Mouse (Mus musculus) mature B cell (primary cell): ENCODE data around the gene 9030025P20Rik.
"Not testable (repeated sequence)": the region's sequence is repeated elsewhere in the genome, so short reads cannot be mapped to it uniquely, and the experiment has no call there.

Experiments
- in situ Hi-C: fragments of 300-500 bp; cut with MboI; formaldehyde crosslinking; loops from 2 replicates; pipeline ENCODE4 v1.14.3; 2019

9030025P20Rik gene

DNA sequence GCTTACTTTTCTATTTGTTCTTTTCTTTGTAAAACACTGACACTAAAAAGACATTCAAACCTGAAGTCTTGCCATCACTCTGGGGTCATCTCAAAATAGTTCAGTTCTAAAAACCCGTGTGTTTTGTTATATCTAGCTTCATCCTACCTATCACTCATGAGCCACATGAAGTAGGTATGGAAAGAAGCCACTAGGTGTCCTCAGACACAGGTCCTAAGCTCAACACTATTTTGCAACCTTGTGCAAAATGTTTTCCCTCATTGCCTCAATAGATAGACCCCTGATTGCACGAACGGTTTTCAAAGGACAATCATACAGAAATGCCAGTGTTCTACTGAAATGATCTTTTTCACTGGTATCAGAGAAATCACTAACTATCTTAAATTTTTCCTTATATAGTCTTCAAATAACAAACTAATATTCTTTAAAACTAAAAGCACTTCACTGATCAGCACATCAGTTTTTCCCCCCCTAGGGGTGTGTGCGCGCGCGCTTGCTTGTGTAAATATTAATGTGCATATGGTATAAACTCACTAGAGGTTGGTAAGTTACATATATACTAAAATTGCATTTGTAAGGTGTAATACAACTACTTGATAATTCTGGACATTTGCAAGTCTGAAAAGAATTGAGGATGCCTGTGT is 428 bp upstream of the 9030025P20Rik start:
- in situ Hi-C loops, result not testable (repeated sequence)

DNA sequence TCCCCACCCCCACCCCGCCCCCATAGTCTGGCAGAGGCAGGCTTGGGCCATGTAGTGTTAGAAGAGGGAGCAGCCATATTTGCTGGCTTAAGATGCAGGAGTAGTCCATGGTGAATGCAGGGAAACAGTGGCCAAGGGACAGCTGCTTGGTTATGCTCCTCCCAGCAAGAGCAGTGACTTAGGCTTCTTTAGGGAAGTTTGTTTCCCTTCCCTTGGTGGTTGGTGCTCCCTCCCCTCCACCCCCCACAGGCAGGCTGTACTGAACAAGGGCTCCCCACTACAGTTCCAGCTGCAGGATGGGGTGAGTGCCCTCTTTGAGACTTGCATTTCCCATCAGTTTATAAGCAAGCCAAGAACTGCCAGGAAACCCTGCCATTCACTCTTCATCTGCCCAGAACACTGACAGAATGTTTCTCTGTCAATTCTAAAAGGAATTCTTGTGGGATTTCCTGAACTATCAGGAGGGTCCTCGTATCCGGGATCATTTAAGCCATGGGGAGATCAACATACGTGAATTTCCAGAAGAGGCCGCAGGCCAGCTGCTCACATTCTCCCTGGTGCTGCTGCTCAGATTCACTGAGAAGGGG is 11.9 kb downstream of the 9030025P20Rik start:
- in situ Hi-C loops, result not testable (repeated sequence)

DNA sequence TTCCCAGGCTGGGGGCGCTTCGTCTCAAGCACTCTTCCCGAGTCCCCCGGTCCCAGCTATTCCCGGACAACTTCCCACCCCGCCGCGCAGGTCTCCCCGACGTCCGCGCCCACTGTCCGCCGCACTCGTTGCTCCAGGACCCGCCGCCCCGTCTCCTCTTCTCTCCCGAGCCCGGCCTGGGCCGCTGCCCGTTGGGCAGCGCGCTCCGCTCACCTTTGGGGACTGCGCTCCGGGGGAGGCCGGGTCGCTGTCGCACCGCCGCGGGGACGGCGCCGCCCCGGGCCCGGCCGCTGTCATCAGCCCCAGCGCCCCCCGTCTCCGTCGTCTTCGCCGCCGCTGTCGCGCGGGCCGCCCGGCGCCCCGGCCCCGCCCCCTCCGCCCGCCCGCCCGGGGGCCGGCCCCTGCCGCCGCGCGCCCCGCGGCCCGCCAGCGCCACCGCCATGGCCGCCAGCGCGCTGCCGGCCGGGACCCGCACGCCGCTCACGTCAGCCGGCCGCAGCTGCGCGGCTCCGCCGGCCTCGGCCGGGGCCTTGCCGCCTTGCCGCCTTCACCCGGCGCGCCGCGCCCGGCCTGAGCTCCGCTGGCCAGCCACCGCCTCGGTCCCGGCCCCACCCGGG is 14.4 kb downstream of the 9030025P20Rik start:
- in situ Hi-C loops, result not testable (repeated sequence)

DNA sequence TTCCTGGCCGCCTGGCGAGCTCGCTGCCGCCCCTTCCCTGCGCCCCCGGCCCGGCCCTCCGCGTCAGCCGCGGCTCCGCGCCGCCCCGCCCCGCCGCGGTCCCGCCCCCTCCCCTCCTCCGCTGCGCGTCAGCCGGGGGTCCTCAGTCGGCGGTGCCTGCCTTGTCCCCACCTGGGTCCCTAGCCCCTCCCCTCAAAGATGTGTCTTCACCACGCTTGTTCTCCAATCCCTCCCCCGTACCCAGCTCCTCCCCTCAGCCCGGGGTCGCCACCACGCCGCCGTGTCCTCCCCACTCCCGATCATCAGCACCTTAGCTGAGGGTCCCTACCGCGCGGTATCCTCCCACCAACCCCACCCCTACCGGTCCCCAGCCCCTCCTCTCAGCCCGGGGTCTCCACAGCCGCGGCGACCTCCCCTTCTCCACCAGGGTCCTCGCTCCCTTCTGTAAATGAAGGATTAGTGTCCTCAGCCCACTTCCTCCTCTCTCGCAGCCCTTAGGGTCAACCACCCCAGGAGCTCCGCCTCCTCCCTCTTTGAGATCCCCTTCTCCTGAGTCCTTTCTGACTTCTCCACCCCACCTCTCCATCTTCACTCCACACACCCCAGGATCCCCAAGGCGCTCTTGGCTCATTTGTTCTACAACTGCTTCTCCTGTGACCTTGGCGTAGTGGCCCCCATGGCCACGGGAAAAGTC is 15.0 kb downstream of the 9030025P20Rik start:
- in situ Hi-C loops, result not testable (repeated sequence)

DNA sequence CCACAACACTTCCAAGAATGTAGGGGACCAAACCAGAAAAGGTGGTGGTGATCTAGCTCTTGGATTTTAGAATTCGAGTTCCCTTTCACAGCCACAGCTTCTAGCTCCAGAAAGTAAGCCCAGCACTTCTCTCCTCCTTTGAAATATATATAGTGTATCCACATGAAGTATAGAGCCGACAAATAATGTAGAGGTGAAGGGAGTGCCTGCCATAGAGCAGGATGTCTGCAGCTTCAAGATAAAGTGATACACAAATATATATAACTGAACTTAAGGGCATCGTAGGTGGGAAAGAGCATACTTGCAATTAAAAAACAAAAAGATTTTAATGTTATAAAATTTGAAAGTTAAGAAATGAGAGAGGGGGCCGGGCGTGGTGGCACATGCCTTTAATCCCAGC is 15.9 kb downstream of the 9030025P20Rik start:
- in situ Hi-C loops, result not testable (repeated sequence)

DNA sequence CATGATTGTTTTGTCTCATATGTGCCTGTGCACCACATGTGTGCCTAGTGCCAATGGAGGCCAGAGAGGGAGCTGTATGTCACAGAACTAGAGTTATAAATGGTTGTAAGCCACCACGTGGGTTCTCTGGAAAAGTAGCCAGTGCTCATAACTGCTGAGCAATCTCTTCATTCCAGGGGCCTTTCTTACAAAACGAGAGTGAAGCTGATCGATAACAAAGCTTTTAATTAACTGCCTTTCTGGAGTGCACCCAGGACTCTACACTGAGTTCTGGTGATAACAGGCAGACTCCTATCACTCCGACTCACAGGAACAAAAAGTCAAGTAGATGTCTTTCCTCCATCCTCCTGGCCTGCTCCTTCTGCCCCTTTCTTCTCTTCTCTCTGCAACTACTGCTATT is 21.8 kb downstream of the 9030025P20Rik start:
- in situ Hi-C loops, result not testable (repeated sequence)

DNA sequence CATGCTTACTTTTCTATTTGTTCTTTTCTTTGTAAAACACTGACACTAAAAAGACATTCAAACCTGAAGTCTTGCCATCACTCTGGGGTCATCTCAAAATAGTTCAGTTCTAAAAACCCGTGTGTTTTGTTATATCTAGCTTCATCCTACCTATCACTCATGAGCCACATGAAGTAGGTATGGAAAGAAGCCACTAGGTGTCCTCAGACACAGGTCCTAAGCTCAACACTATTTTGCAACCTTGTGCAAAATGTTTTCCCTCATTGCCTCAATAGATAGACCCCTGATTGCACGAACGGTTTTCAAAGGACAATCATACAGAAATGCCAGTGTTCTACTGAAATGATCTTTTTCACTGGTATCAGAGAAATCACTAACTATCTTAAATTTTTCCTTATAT is 30.8 kb downstream of the 9030025P20Rik start:
- in situ Hi-C loops, result not testable (repeated sequence)

DNA sequence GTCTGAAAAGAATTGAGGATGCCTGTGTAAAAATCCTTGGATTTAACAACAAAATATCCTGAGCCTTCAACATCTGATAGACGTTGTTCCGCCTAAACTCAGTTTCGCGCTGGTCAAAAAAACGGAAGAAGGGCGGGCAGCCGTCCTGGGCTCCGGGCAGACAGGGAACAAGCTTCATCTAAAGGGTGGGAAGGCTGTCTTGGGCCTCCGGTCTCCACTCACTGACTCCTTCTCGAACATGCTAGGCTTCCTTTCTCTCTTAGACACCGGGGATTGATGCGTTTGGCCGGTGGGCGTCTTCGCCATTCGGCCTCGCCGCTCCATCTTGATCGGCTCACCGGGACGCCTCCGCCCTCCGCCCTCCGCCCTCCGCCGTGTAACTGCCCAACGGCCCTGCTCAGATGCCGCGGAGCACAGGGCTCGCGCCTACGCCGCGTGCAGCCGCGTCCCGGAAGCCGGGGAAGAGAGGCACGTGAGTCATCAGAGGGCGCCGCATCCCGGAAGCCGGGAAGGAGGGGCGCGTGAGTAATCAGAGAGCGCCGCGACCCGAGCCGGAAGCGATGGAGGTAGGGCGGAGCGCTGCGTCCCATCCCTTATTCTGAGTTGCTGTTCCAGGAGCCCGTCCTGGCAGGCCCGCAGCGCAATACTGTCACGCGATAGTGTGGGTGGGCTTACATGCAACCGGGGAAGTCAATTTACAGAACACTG is 31.6 kb downstream of the 9030025P20Rik start, which contains the start of gene Gm3435:
TSS of gene Gm3435 (plus strand) at position 471 of the 708 bp plus-strand sequence.
- in situ Hi-C loops, result not testable (repeated sequence)

DNA sequence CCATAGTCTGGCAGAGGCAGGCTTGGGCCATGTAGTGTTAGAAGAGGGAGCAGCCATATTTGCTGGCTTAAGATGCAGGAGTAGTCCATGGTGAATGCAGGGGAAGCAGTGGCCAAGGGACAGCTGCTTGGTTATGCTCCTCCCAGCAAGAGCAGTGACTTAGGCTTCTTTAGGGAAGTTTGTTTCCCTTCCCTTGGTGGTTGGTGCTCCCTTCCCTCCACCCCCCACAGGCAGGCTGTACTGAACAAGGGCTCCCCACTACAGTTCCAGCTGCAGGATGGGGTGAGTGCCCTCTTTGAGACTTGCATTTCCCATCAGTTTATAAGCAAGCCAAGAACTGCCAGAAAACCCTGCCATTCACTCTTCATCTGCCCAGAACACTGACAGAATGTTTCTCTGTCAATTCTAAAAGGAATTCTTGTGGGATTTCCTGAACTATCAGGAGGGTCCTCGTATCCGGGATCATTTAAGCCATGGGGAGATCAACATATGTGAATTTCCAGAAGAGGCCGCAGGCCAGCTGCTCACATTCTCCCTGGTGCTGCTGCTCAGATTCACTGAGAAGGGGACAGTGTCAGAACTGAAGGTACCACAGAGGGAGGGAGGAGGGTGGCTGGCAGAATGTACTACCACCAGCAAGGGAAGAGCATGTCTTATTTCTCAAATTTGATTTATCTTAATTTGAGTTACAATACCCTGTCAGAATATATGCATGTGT is 43.4 kb downstream of the 9030025P20Rik start:
- in situ Hi-C loops, result not testable (repeated sequence)

DNA sequence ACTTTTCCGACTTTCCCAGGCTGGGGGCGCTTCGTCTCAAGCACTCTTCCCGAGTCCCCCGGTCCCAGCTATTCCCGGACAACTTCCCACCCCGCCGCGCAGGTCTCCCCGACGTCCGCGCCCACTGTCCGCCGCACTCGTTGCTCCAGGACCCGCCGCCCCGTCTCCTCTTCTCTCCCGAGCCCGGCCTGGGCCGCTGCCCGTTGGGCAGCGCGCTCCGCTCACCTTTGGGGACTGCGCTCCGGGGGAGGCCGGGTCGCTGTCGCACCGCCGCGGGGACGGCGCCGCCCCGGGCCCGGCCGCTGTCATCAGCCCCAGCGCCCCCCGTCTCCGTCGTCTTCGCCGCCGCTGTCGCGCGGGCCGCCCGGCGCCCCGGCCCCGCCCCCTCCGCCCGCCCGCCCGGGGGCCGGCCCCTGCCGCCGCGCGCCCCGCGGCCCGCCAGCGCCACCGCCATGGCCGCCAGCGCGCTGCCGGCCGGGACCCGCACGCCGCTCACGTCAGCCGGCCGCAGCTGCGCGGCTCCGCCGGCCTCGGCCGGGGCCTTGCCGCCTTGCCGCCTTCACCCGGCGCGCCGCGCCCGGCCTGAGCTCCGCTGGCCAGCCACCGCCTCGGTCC is 45.7 kb downstream of the 9030025P20Rik start:
- in situ Hi-C loops, result not testable (repeated sequence)

DNA sequence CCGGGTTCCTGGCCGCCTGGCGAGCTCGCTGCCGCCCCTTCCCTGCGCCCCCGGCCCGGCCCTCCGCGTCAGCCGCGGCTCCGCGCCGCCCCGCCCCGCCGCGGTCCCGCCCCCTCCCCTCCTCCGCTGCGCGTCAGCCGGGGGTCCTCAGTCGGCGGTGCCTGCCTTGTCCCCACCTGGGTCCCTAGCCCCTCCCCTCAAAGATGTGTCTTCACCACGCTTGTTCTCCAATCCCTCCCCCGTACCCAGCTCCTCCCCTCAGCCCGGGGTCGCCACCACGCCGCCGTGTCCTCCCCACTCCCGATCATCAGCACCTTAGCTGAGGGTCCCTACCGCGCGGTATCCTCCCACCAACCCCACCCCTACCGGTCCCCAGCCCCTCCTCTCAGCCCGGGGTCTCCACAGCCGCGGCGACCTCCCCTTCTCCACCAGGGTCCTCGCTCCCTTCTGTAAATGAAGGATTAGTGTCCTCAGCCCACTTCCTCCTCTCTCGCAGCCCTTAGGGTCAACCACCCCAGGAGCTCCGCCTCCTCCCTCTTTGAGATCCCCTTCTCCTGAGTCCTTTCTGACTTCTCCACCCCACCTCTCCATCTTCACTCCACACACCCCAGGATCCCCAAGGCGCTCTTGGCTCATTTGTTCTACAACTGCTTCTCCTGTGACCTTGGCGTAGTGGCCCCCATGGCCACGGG is 46.4 kb downstream of the 9030025P20Rik start:
- in situ Hi-C loops, result not testable (repeated sequence)

DNA sequence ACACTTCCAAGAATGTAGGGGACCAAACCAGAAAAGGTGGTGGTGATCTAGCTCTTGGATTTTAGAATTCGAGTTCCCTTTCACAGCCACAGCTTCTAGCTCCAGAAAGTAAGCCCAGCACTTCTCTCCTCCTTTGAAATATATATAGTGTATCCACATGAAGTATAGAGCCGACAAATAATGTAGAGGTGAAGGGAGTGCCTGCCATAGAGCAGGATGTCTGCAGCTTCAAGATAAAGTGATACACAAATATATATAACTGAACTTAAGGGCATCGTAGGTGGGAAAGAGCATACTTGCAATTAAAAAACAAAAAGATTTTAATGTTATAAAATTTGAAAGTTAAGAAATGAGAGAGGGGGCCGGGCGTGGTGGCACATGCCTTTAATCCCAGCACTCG is 47.2 kb downstream of the 9030025P20Rik start:
- in situ Hi-C loops, result not testable (repeated sequence)

DNA sequence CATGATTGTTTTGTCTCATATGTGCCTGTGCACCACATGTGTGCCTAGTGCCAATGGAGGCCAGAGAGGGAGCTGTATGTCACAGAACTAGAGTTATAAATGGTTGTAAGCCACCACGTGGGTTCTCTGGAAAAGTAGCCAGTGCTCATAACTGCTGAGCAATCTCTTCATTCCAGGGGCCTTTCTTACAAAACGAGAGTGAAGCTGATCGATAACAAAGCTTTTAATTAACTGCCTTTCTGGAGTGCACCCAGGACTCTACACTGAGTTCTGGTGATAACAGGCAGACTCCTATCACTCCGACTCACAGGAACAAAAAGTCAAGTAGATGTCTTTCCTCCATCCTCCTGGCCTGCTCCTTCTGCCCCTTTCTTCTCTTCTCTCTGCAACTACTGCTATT is 53.1 kb downstream of the 9030025P20Rik start:
- in situ Hi-C loops, result not testable (repeated sequence)

DNA sequence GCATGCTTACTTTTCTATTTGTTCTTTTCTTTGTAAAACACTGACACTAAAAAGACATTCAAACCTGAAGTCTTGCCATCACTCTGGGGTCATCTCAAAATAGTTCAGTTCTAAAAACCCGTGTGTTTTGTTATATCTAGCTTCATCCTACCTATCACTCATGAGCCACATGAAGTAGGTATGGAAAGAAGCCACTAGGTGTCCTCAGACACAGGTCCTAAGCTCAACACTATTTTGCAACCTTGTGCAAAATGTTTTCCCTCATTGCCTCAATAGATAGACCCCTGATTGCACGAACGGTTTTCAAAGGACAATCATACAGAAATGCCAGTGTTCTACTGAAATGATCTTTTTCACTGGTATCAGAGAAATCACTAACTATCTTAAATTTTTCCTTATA is 62.2 kb downstream of the 9030025P20Rik start:
- in situ Hi-C loops, result not testable (repeated sequence)
